Mouse (Mus musculus) kidney, adult 11 months (tissue): ENCODE measurements around the gene Fetub.
A peak's percentile ranks its signal among the peaks of the same experiment; 100 is the strongest.

Source experiments
- DNase-seq: peaks from one replicate; pipeline ENCODE4 v3.0.0; 2022

Gene Fetub

DNA sequence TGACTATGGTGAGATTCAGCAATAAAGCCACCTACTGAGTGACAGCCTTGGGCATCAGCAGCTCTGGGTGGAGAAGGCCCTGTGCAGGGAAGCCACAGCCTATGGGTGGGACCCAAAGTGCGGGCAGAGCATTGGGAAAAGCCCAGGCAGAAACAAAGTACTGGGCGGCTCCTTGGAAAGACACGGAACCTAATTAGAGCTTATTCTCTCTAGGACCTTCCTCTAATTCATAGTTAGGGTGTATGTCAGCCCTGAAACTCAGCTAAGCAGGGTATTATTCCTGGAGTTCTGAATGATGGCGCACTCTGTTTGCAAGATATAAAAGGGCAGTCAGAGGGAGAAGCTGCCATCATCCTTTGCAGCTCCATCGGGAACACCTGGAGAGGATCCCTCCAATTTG is at the start of gene Fetub:
TSS of gene Fetub (plus strand) at position 301 of the 400 bp plus-strand sequence.
- DNase-seq: no peak

- no peak for DNase-seq
Observed at GRCm38 (mm10) chr16:22872397-22872796, 45.7 kb upstream of the Fetub start.

DNA sequence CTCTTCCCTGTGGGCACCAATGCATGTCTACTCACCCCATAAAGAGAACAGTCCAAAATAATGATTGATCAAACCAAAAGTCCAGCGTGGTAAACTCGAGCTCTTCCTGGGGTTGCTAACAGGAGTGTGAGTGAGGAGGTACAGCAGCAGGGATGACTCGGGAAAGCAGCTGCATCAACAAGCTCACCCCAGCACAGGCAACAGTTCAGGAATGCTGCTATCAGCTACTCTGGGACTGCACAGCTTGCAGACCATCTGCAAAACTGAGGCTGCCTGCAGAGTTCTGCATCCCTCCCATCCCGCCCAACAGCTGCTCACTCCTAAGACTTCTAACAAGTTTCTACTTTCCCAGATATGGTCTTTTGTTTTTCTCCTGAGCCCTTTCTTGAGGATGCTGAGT is 44.8 kb upstream of the Fetub start:
- no peak for DNase-seq

- DNase-seq: no peak
Observed at GRCm38 (mm10) chr16:22876218-22877043, 41.7 kb upstream of the Fetub start.

- DNase-seq: no peak
Observed at GRCm38 (mm10) chr16:22877660-22878390, 40.3 kb upstream of the Fetub start.

- DNase-seq: no peak
Observed at GRCm38 (mm10) chr16:22878716-22879115, 39.4 kb upstream of the Fetub start.

GRCm38 (mm10) chr16:22879945-22880595 is 38.1 kb upstream of the Fetub start:
- no peak for DNase-seq

DNA sequence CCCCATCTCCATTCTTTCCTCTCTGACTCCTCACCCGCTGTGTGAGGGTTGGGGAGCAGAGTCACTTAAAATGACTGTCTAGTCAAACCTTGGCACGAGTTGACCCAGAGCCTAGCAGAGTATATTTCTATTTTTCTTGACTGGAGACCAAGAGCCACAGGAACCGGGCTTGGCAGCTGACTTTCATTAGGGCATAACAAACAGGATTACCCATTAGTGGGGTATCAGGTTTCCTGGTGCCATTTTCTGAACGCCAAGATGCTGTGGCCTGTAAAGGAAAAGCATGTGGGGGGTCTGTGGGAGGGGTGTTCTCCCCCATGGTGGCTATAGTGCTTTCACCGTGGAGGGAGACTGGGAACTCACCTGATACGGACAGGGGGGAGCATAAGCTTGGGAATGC is 37.2 kb upstream of the Fetub start:
- DNase-seq: no peak

GRCm38 (mm10) chr16:22881487-22881886 is 36.6 kb upstream of the Fetub start:
- peak; percentile 5 for DNase-seq

- no peak for DNase-seq
Observed at GRCm38 (mm10) chr16:22883441-22883840, 34.7 kb upstream of the Fetub start.

GRCm38 (mm10) chr16:22885356-22885755 is 32.8 kb upstream of the Fetub start:
- no peak for DNase-seq

GRCm38 (mm10) chr16:22886726-22887125 is 31.4 kb upstream of the Fetub start:
- DNase-seq: no peak

DNA sequence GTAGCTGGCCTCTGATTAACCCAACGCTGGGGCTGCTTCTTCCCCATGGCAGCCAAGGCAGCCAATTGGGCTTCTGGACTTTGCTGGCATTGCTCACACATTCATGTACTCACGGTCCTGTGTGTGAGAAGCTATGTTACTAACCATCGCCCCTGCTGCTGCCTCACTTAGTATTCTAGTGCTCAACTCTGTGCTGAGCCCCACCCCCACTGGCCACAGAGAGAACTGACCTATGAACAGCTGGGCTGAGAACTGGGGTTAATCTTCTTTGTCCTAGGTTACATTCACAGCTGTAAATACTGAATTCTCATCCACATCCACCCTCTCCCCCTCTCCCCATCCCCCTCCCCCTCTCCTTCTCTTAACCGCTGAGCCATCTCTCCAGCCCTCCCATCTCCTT is 29.3 kb upstream of the Fetub start:
- no peak for DNase-seq

DNA sequence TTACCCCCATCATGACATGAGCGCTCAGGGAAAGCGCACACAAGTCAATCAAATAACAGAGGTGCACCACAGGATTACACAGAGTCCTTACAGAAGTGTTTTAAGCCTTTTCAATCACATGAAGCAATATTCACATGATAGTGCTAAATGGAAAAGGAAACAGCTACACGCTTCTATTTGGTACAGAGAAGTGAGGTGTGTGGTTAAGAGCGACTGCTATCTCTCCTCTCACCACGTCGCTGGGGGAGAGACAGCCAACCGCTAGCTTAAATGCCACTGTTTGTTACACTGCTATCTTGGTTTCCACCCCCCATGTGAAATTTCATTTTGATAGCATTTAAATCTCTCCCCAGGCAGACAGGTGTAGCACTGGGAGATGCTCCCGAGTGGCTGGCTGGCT is 28.4 kb upstream of the Fetub start:
- DNase-seq: no peak

DNA sequence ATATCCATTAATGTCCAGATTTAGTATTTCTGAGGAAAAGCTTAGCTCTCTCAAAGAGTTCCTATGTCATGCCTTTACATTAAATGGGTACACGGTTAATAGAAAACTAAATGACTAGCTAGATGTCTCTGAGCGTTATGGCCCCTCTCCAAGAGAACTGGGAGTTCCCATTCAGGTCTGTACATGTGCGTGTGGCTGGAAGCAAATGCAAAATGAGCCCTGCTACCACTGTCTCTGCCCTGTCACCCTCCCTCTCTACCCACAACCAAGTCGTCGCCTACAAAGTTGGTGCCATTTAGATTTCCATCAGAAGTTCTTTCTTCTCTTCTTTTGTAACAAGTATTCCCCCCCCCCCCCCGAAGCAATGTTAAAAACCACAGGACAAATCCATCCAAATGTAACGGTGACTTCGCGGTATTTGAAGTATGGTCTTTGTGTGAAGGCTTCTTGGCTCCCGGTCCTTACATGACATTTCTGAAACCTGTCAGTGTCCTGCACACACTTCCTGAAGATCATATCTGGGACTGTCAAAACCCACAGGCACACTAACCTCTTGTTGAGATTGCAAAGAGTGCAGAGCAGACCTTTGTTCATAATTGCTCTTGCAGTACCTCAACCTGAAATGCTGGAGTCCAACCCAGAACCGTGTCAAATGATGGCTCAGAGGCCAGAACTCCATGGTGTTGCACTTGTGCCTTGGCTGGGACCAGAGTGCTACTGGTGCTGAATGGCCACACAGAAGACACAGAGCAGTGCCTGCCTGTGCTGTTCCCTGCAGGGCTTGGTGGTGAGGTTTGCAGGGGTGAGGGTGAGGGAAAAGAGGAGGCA is 27.2 kb upstream of the Fetub start, which contains the start of gene Ahsg:
TSS of gene Ahsg (plus strand) at position 595 of the 828 bp plus-strand sequence.
- DNase-seq: no peak

DNA sequence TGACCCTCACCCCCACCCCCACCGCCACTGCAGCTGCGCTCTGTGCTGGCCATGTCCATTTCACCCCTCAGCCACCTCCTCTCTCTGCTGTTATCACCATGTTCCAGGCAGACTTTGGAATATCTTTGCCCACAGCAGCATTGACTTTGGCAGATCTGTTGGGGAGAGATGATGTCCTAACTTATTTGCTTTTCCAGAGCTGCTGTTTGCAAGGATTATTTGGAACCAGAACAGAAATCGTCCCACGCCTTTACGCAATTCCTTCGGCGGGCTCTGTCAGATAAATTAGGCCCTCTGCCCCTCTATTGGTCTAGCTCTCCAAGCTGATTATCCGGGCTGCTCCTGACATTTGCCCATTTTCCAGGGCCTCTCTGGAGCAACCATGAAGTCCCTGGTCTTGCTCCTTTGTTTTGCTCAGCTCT is 26.4 kb upstream of the Fetub start:
- no peak for DNase-seq

GRCm38 (mm10) chr16:22894095-22894494 is 24.0 kb upstream of the Fetub start:
- DNase-seq: no peak

DNA sequence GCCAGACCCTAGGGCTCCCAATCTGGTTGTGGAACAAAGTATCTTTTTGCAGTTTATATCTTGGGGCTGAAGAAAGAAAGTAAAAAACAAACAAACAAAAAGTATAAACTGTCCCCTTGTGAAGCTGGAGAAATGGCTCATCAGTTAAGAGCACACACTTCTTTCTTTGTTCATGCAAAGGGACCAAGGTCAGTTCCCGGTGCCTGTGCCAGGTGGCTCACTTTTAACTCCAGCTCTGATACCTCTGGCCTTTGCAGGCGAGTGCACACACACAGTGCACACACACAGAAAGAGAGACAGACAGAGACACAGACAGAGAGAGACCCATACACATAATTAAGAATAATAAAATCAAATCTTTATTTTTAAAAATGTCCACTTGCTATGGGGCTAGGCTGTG is 21.5 kb upstream of the Fetub start:
- no peak for DNase-seq

GRCm38 (mm10) chr16:22899346-22899745 is 18.8 kb upstream of the Fetub start:
- DNase-seq: no peak

DNA sequence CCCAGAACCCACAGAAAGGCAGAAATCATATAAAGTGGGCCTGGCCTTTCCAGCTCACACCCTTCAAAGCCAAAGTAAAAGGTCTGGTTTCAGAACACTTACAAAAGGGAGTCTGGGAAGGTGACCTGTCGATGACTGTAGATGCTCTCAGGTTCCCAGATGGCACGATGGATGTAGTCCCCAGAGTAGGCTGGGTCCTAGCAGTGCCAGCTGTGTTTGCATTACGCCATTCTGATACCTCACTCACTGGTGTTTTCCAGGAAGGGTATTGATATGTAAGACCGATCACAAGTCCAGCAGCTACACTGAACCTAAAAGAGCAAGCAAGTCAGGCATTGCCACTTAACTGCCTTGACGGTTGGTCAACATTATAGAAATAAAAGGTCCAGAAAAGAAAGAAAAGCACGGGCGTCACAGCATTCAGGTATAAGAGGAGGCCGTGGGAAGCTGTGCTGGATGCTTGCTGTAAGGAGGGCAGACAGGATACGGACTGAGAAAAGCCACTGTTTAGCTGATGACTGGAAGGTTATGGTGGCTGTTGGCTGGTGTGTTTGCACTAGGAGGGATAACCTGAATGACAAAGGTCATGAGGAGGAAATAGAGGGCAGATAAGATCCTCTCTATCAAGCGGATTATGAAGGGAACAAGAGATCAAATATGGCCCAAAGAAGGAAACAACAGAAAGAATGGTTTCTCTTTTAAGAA is 18.1 kb upstream of the Fetub start:
- no peak for DNase-seq

DNA sequence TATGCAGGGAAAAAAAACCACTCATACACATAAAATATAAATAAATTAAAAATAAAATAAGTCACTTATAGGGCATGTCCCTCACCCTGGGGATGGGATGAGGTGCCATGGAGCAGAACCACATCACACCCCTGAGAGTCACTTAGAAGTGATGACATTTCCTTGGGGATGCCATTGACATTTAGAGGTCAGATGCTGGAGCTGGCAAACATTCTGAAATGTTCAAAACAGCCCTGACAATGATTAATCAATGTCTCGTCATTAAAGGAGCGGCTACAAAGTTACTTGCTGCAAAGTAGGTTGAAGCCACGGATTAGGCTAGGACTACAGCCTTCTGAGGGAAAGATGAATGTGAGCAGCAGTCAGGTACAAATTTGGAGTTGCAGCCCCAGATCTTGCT is 16.8 kb upstream of the Fetub start:
- no peak for DNase-seq

DNA sequence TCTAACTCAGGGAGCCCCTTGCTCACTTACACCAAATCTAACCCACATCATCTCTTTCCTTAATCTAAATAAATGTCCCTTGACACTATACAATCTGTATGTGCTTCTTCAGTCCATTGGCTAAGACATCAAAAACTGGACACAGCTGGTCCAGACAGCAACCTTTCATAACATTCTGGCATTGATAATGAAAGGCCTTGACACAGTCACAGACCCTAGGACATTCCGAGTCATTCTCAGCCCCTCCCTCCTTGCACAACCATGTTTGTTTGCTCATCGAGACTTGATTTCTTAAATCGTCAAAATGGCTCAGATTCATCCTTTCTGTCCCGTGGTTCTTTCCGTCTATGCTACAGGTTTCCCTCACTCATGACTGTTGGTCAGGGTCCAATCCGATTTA is 8.8 kb upstream of the Fetub start:
- no peak for DNase-seq
